Mouse (Mus musculus) regulatory T cell (primary cell): ENCODE results near the gene Phlpp1.

Experiments
- in situ Hi-C: fragments of 300-600 bp; cut with MboI, MseI; formaldehyde crosslinking; loops from one replicate; pipeline ENCODE4 v1.15.1; 2025; ENCODE audit warnings: high pct_unique_total_duplicates

Phlpp1 gene

DNA sequence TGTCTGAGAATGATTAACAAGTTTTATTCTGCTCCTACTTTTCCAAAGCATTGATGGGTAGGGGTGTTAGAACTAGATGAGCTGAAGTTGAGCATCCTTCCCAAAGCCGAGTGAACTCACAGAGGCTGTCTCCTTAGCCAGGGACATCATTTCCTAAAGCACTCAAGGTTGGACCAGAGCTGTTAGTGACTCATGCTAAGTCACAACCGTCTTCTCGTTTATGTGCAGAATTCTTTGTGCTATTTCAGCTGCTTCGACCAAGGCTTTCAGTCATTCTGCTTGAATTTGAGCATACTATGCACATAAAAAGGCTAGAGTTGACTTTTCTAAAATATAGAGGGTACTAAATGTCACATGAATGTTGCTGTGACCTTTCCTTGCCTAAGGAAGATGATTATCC lies 142.9 kb downstream of the Phlpp1 start:
- in situ Hi-C loops = no loop called here

DNA sequence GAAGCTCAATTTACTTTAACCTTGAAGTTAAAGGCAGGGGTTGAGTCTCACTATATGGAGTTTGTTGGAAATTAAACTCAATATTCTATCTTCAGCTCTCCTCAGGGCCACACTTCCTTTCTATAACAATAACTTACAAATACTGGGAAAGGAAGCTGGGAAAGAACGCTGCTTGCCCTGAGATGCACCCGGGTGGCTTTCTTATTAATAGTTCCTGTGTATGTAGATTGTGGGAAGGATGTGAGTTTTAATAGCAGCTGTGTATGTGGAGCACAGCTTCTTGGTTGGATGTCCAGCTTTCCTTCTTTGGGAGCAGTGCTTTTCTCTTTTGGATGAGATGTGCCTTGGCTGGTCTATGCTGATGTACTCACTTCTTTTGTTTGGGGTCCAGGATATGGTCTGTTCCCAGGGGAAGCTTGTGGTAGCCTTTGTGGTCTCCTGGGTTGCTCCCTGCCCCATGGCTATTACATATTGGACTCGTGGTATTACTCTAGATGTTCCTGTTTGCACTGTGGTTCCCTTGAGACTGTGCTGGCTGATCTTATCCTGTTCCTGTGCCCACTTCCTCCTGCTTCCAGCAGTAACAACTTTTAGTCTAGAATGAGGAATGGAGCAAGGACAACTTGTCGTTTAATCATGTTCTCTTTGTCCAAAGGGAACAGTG lies 145.2 kb downstream of the Phlpp1 start:
- in situ Hi-C loops = no loop called here

DNA sequence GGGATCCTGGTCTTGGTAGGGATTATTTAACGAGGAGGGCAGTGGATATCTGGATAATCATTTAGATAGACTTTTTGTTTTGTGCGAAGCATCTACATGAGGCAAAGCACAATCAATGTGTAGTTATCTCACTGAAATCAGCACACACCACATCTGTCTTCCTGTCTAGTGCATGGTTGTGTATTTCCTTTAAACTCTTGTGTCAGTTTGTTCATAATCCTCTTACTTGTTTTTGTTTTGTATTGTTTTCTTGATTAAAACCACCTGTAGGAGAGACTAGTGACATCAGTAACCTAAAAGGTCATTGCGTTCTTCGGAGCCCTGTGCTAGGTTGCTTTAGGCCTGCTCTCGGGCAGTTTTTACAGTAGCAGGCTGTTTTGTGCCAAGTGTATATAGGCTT lies 146.8 kb downstream of the Phlpp1 start:
- in situ Hi-C loops = no loop called here

DNA sequence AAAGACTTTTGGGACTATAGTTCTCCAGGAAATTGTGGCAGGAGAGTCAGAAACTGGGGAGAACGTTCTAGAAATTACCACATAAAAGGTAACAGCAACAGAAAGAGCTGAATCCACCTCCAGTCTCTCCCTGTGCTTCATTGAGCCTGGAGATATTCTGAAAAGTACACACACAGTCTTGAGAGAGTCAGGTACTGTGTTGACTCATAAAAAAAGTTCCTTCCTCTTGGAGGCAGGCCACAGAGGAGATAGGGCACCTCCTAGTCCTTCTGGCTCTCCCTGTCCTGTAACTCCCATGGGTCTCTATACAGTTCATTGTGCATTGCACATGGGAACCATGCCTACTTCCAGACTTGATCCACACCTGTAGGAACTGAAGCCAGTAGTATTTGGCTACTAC lies 149.0 kb downstream of the Phlpp1 start:
- in situ Hi-C loops = no loop called here

DNA sequence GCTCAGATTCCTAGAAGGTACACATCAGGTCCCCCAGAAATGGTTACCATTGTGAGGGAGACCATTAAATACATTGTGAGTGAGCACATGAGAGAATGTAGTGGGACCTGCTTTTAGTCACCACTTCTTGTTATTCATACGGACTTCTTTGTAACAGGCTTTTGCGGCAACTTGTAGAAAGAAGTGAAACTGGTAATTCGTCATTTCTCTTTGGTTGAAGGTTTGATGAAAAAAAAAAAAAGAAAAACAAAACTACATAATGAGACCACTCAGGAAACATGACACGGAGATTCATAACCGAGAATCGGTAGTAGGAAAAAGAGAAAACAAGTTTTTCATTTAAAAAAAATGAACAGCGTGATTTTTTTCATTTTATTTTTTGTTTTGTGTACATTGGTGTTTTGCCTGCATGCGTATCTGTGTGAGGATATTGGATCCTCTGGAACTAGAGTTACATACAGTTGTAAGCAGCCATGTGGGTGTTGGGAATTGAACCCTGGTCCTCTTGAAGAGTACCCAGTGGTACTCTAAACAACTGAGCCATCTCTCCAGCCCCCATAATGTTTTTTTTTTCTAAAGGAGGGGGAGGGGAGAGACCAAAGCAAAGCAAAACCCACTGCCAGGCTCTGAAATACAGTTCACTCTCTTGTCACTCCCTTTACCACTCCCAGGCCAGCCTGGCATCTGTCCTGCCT lies 150.0 kb downstream of the Phlpp1 start:
- in situ Hi-C loops = no loop called here

DNA sequence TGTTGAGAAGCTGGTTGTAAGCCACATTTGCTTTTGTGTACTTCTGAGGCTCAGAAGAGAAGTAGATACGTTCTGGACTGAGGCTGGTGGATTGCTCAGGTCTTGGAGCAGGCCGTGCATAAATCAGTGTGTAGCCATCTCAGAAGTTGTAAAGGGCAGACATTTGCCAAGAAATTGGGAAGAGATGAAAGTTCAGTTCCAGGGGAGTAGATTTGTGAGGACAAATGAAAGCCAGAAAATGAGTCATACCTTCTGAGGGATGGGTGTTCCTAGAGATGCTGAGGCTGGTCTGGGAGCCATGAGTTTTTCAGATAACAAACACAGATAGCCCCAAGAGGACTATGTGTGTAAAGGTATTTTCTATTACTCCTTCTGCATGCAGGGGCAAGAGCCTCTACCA lies 155.1 kb downstream of the Phlpp1 start:
- in situ Hi-C loops = loop anchor here (25.0 kb wide), 1 partner anchor 889 kb away; no protein-coding TSS in a partner anchor

DNA sequence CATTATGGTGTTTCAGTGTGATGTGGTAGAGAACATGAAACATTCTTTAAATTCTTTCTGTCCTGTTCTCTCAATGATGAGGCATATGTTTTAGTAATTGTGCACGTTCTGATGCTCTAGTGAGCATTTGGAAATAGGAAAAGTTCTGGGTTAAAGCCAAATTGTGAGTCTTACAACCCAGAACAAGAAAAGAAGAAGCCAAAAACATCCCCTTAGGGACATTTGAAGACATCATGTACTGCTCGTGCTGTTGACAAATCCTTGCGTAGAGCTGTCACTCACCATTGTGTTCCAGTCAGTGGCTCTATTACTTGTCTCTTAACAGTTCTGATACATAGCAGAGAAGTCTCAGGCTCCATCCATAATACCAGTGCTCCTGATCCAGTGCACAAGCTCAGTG lies 170.5 kb downstream of the Phlpp1 start:
- in situ Hi-C loops = loop anchor here (25.0 kb wide), 1 partner anchor 905 kb away; no protein-coding TSS in a partner anchor

DNA sequence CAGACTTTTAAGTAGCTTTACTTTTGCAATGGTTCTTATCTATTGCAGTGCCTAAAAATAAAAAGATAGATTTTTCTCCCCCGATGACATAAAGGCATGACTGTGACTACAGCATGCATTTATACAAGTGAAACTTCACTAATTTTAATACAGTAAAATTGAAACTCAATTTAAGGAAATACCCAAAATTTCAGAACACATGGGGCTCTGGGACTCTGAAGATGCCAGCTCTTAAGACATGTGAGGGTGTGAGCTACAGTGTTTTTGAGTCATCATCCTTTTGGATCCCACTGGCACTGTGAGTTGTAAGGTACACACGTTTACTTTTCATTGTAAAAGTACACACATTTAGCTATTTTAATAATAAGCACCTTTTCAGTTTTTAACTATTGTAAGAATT lies 173.7 kb downstream of the Phlpp1 start:
- in situ Hi-C loops = loop anchor here (25.0 kb wide), 1 partner anchor 908 kb away; no protein-coding TSS in a partner anchor

DNA sequence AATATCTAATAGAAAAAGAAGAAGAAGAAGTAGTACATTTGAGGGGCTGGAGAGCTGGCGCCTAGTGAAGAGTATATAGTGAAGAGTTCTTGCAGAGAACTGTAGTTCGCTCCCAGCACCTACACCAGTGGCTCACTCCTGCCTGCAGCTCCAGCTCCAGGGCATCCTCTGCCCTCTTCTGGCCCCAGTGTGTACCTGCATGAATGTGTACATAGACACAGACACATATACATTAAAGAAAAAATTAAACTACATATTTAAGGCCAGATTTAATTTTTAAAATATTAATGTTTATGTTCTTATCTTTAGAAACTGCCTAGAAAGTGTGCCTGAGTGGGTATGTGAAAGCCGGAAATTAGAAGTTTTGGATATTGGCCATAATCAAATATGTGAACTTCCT lies 175.2 kb downstream of the Phlpp1 start:
- in situ Hi-C loops = loop anchor here (25.0 kb wide), 1 partner anchor 909 kb away; no protein-coding TSS in a partner anchor

DNA sequence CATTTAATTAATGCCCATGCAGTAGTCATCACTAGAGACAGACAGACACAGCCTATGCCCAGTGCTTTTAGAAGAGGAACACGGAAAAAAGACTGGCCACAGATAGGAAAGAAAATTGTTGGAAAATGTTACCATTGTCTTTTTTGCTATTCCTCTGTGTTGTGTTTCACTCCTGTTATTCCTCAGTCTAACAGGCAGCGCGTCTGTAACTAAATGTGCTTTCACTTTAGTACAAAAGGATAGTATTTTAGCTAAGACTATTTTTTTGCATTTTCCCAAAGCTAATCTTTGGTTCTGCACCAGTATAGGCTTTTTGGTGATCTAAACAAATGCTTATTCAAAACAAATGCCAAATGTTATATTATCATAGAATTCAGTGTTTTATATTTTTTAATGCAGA lies 177.6 kb downstream of the Phlpp1 start:
- in situ Hi-C loops = loop anchor here (25.0 kb wide), 1 partner anchor 912 kb away; no protein-coding TSS in a partner anchor

DNA sequence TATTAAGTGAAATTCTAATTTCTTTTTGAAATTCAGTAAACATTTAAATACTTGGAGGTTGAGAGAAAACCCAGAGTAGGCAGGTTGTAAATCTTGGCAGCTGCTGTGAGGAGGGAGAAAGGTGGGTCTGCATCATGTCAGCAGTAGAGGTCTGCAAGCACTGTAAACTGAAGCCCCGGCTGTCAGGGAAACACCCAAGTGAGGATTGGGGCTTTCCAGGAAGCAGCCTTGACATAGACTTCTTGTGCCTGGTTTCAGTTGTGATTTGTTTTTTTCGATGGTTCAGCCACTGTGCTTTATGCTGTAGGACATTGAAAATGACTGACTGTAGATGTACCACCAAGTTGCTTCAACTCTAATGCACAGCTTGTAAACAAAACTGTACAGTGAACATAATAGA lies 180.0 kb downstream of the Phlpp1 start:
- in situ Hi-C loops = no loop called here

DNA sequence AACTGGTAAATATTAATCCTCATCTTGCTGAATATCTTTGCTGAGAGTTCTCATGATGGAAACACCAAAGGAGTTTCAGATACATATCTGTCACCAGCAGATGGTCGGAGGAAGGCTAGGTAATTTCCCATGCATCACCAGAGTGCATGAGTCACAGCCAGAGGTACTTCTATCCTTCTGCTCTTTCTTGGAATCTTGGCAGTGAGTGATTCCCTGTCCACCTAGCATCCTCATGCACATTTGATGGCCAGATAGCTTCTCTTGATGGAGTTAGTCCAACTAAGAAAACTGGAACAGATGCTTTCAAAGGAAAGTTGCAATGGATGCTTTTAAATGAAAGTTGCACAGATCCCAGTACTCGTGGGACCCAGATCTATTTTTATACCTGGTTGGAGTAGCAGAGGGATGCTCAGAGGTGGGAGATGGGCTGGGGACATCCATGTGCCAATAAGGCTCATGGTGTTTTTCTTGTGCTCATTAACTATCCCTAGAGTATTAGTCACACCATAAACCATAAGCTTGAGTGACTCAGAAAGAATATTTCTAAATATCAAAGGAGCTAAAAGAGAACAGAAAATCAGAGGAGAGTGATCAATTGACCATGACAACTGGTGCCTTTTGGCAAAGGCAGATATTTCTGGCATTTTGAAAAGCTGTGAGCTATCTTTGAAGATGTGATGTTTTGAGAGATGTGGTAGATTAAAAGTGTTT lies 181.4 kb downstream of the Phlpp1 start:
- in situ Hi-C loops = no loop called here

DNA sequence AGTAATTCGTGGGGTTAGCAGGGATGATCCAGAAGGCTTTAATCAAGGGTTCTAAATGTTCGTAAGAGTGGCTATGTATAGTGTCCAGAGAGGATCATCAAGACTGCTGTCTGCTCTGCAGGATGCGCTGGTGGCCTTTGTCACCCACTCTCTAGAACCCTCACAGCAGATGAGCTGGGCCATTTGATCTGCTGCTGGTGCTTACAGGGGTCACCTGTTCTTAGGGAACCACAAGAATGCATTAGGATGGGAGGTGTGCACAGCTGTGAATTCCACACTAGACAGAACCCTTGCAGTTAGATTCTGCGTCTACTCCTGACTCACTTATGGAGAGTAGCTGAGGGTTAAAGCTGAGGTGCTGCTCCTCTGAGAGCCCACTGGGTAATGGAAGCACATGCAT lies 182.4 kb downstream of the Phlpp1 start:
- in situ Hi-C loops = no loop called here

DNA sequence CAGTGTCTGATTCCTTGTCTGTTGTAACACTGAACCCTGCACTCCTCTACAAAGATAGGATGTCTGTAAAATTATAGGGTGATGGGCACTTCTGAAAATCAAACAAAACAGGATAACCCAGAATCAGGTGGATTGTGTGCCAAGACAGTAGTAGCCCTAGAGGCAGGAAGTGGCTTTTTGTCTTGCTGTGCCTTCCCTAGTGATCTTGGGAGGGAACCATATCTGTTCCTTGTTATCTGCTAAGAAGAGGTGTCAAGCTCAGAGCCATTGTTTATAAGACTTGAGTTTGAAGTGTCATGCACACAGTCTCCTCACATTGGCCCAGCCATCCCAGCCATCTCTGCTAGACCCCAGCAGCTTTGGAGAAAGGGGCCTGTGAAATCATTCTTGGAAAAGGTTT lies 187.9 kb downstream of the Phlpp1 start:
- in situ Hi-C loops = no loop called here

DNA sequence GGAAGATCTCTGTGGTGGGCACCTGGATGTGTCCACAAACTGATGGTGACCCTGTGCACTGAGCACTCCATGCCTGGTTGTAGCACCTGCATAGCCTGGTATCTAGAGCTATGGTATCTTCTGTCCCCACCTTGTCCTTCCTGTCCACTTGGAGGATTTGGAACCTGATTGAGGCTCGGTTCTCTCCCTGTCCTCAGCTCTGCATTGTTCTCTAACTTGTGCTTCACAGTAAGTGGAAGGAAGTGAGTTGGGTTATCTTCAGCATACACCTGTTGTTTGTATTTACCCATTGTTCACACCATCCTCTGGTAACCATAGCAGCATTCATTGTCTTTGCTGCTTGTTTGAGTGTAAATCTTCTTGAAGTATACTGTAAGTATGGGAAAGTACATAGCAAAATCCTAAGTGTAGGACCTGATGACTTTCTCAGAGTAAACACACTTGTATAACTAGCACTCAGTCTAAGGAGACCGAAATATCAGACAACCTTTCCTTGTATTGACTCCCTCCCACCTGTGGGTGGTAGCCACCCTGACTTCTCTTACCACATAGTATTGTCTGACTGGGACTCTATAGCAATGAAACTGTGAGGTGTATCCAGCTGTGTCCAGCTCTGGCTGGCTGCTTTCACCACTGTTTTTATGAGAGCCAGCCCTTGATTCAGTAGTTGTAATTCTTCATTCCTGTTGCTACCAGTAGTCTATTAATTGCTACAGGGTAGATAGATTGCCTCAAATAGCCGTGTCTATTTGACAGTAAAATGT lies 191.5 kb downstream of the Phlpp1 start:
- in situ Hi-C loops = no loop called here

DNA sequence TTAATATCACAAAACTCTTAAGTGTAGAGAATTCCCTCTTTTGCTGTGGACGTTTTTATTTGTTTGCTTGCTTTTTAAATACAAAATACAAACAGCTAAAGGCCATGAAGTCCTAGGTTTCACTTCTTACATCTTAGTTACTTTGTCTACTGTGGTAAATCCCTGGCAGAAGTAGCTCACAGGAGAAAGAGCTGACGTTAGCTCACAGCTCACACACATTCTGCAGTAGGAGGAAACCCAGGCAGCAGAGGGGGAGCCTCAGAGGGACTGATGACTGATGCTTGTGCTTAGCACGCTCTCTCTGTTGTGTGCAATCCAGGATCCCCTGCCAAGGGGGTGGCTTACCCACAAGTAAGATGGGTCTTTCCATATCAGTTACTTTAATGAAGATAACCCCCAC lies 197.8 kb downstream of the Phlpp1 start:
- in situ Hi-C loops = no loop called here

DNA sequence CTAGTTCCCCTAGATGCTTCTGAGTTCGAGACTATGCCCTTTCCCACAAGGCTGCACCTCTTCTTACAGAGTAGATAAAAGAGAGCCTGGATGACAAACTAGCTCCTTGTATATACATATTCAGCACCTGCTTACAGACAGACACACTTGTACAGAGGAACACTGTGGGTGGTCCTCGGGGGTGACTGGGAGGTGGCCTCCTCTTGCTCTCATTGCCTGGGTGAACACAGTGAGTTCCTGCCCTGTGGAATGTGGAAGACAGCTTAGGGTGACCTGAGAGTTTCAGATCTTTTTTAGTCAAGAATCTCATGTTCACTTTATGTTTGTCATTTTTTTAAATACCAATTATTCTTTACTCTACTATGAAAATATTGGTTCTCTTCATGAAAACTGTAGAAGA lies 200.9 kb downstream of the Phlpp1 start:
- in situ Hi-C loops = no loop called here

DNA sequence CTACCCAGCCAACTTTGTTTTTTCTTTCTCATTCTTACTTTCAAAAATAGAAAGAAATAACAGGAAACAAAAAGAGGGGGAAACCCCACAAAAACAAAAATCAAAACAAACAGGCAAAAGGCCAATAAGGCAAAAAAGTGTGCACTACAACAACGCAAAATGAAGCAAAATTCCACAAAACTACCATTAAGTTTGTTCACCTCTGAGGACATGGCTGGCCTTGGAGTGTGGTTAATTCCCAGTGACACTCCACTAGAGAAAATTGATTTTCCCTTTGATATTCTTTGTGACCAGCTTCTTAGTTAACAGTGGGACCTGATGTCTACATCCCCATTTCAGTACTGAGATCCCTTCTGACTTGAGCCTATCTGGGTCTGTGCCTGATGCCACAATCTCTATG lies 202.1 kb downstream of the Phlpp1 start:
- in situ Hi-C loops = no loop called here

DNA sequence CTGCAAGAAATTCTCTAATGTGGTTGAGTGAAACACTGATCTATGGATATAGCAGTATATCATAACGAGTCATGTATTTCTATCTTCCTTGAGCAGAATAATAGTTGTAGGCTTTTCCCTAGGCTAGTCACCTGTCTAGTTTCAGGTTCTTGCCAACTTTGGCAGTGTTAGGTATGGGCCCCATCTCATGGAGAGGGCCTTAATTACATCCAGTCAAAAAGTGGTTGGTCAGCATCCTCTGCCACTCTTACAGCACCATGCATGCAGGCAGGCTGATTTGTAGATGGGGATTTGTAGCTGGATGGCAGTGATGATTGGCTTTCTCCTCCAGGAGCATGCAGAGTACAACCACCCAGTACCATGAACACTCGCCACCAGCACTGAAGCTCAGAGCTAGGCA lies 202.7 kb downstream of the Phlpp1 start:
- in situ Hi-C loops = no loop called here

DNA sequence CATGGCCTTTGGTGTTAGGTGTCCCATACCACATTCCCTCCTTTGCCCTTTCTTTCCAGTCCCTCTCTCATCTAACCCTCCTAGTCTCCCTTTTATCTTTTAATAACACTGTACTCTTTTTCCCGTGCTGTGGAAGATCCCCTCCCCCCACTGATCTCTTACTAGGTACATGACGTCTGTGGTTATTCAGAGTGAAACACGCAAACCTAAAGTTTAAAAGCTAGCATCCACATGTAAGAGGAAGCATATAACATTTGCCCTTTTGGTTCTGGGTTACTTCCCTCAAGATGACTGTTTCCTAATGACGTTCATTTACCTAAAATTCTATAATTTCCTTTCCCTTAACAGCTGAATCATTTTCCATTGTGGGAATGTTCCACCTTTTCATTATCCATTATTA lies 203.4 kb downstream of the Phlpp1 start:
- in situ Hi-C loops = loop anchor here (25.0 kb wide), 1 partner anchor 488 kb away; no protein-coding TSS in a partner anchor

DNA sequence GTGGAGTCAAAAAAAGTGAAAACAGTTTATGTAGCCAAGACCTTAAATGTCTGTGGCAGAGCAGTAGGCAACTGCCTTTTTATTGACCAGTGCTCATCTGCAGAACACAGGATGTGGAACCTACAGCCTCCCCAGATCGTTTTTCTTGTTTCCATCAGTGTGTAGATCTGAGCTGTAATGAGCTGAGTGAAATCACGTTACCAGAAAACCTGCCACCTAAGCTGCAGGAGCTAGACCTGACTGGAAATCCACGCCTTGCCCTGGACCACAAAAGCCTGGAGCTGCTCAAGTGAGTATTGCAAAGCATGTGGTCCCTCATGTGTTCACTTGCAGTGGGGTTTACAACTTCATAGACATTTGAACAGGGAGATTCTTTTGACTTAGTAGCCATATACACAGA lies 204.5 kb downstream of the Phlpp1 start:
- in situ Hi-C loops = loop anchor here (25.0 kb wide), 1 partner anchor 489 kb away; no protein-coding TSS in a partner anchor

DNA sequence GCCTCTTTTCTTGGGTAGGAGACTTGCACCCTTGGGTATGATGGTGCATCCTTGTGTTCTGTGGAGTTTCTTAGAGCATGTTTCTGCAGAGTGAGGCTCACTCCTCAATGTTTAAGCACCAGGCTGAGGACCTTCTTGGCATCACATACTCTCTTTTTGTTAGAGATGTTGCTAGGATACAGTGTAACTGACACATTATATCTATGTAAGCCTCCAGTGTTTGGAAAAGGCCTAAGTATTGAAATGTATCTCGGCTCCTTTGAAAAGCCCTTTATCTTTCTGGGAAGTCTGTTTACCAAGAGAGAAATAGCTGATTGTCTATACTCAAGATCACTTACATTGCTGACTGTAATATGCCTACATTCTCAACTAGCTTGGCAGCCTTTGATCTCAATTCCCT lies 208.9 kb downstream of the Phlpp1 start:
- in situ Hi-C loops = loop anchor here (25.0 kb wide), 1 partner anchor 493 kb away; no protein-coding TSS in a partner anchor
